Mouse (Mus musculus): ENCODE results near the gene Aida. TPM values are rescaled to one million over a fixed set of nuclear protein-coding genes. Genes with fewer than 3 reads are reported as not detected.

The Aida gene
- total RNA-seq, 2 experiments from 2014 or later, result 22.4 to 28.4 TPM

Other genes with a start within 250 kb of the Aida start
- 1 to 10 TPM; 7.5 to 8.5 TPM for gene Disp1, start 75.1 kb upstream of the Aida start, total RNA-seq (2021)
- gene Brox, start 679 bp downstream of the Aida start, total RNA-seq (2021), result 10 to 100 TPM; 36.1 to 40.1 TPM
- gene Mia3, start 73.0 kb downstream of the Aida start, total RNA-seq (2021), result 100 to 1,000 TPM; 104 to 115 TPM
- 10 to 100 TPM in 1 of 2 experiments, 1 to 10 TPM in 1; 9.6 to 13.0 TPM for gene Taf1a, start 92.4 kb downstream of the Aida start, total RNA-seq (2021)
- gene Hhipl2, start 121.6 kb downstream of the Aida start, total RNA-seq (2021), result under 1 TPM in 1 of 2 experiments, not detected in 1; 0.07 TPM